Mouse (Mus musculus): ENCODE results near the gene Sh3bgrl2. TPM values are rescaled to one million over a fixed set of nuclear protein-coding genes. Genes with fewer than 3 reads are reported as not detected.

Gene Sh3bgrl2
- total and polyA plus RNA-seq, 3 experiments = 2.6 to 10.1 (median 3.7) TPM

- no peak overlapping the region for H3K27ac ChIP-seq
- no peaks in the 10 kb centered on the region for H3K79me2 ChIP-seq (replicated peaks; ENCODE audit: control insufficient read depth, insufficient read depth, low read length)
- TF ChIP-seq EP300 (IDR thresholded peaks at IDR 0.05; ENCODE audit: insufficient read depth, low read depth, low read length) (no peak), POLR2A (IDR thresholded peaks at IDR 0.05; ENCODE audit: insufficient read depth, low read depth, low read length) (no peak), CTCF (IDR thresholded peaks at IDR 0.05) (no peak)
- no peaks in the 10 kb centered on the region for H3K36me3 ChIP-seq (ENCODE audit: control insufficient read depth, insufficient read depth, low read length)
- no peak for DNase-seq
- H3K27me3 ChIP-seq (ENCODE audit: control insufficient read depth, insufficient read depth, low read length) = no peaks in the 10 kb centered on the region; the same call in 1 of the 2 replicates
- H3K4me3 ChIP-seq = no peak overlapping the region
- H3K4me1 ChIP-seq (ENCODE audit: control insufficient read depth, insufficient read depth, low read length) = peaks cover 2% of the 10 kb centered on the region; the same call in 1 of the 2 replicates
- no peak overlapping the region for H3K9ac ChIP-seq (ENCODE audit: low read depth, low read length)
- intact Hi-C loops (cut with DNase I) = loop anchor here (5.0 kb wide), 2 partner anchors 98 to 117 kb away; no protein-coding TSS in a partner anchor
Measured at GRCm38 (mm10) chr9:83545240-83545639, 2.9 kb upstream of the Sh3bgrl2 start.

GRCm38 (mm10) chr9:83546316-83546715 is 1.8 kb upstream of the Sh3bgrl2 start:
- Histone ChIP-seq H3K9ac (ENCODE audit: low read depth, low read length) (no peak overlapping the region), H3K4me3 (no peak overlapping the region), H3K27me3 (ENCODE audit: control insufficient read depth, insufficient read depth, low read length) (no peaks in the 10 kb centered on the region; the same call in 1 of the 2 replicates), H3K27ac (no peak overlapping the region), H3K4me1 (ENCODE audit: control insufficient read depth, insufficient read depth, low read length) (no peaks in the 10 kb centered on the region), H3K79me2 (replicated peaks; ENCODE audit: control insufficient read depth, insufficient read depth, low read length) (no peaks in the 10 kb centered on the region), H3K36me3 (ENCODE audit: control insufficient read depth, insufficient read depth, low read length) (no peaks in the 10 kb centered on the region)
- intact Hi-C loops (cut with DNase I) = loop anchor here (5.0 kb wide), 2 partner anchors 99 to 116 kb away; no protein-coding TSS in a partner anchor
- TF ChIP-seq EP300 (IDR thresholded peaks at IDR 0.05; ENCODE audit: insufficient read depth, low read depth, low read length) = no peak
- TF ChIP-seq POLR2A (IDR thresholded peaks at IDR 0.05; ENCODE audit: insufficient read depth, low read depth, low read length) = no peak
- TF ChIP-seq CTCF (IDR thresholded peaks at IDR 0.05) = no peak
- DNase-seq = no peak
- WGBS = 61% methylated on average over 7 of the region's 7 CpGs

DNA sequence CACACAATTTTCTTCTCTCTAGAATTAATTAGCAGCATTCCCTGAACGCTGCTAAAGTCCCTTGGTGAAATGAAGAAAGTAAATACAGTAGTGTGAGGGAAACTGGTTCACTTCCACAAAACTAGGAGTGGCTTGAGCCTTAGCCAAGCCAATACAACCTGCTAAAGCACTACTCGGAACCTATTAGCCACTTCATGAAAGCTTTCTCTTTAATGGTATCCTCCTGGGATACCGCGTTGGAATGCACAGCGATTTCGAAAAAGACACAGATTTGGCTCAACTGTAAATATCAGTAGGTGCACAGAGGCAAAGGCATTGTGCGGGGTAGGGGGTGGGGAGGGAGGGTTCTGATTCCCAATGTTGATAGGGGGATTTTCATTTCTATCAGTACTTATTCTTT is 898 bp upstream of the Sh3bgrl2 start:
- H3K9ac ChIP-seq (ENCODE audit: low read depth, low read length) = no peak overlapping the region
- WGBS = 79% methylated on average over 7 of the region's 7 CpGs
- H3K79me2 ChIP-seq (replicated peaks; ENCODE audit: control insufficient read depth, insufficient read depth, low read length) = no peaks in the 10 kb centered on the region
- no peaks in the 10 kb centered on the region; the same call in 1 of the 2 replicates for H3K27me3 ChIP-seq (ENCODE audit: control insufficient read depth, insufficient read depth, low read length)
- no peaks in the 10 kb centered on the region for H3K36me3 ChIP-seq (ENCODE audit: control insufficient read depth, insufficient read depth, low read length)
- no peak overlapping the region for H3K27ac ChIP-seq
- intact Hi-C loops (cut with DNase I) = loop anchor here (5.0 kb wide), 2 partner anchors 100 to 115 kb away; no protein-coding TSS in a partner anchor
- TF ChIP-seq CTCF (IDR thresholded peaks at IDR 0.05) = no peak
- no peak for TF ChIP-seq EP300 (IDR thresholded peaks at IDR 0.05; ENCODE audit: insufficient read depth, low read depth, low read length)
- TF ChIP-seq POLR2A (IDR thresholded peaks at IDR 0.05; ENCODE audit: insufficient read depth, low read depth, low read length) = no peak
- no peak overlapping the region for H3K4me3 ChIP-seq
- H3K4me1 ChIP-seq (ENCODE audit: control insufficient read depth, insufficient read depth, low read length) = no peaks in the 10 kb centered on the region
- DNase-seq = no peak

DNA sequence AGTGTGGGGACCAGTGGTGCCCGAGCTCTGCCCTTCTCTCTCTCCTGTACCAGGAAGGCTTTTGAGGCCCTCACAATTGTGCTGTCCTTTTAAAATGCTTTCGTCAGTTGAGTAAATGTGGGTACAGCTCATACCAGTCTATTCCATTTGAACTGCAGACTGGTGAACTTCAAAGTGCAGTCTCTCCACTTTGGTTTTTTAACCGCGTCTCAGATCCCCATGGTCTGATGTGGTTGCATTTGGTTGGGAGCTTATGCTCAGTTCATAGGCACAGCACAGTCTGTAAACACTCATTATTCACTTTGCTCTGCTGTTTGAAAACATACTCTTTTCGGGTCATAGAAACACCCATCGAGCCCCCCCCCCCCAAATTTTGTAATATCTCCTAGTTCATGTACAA is 1.7 kb downstream of the Sh3bgrl2 start:
- H3K27me3 ChIP-seq (ENCODE audit: control insufficient read depth, insufficient read depth, low read length) = no peaks in the 10 kb centered on the region; the same call in 1 of the 2 replicates
- TF ChIP-seq EP300 (IDR thresholded peaks at IDR 0.05; ENCODE audit: insufficient read depth, low read depth, low read length) = no peak
- no peak for TF ChIP-seq CTCF (IDR thresholded peaks at IDR 0.05)
- no peak for TF ChIP-seq POLR2A (IDR thresholded peaks at IDR 0.05; ENCODE audit: insufficient read depth, low read depth, low read length)
- H3K79me2 ChIP-seq (replicated peaks; ENCODE audit: control insufficient read depth, insufficient read depth, low read length) = no peaks in the 10 kb centered on the region
- H3K27ac ChIP-seq = no peak overlapping the region
- no peak for DNase-seq
- H3K36me3 ChIP-seq (ENCODE audit: control insufficient read depth, insufficient read depth, low read length) = no peaks in the 10 kb centered on the region
- no peak overlapping the region for H3K4me3 ChIP-seq
- H3K9ac ChIP-seq (ENCODE audit: low read depth, low read length) = no peak overlapping the region
- intact Hi-C loops (cut with DNase I) = loop anchor here (5.0 kb wide), 4 partner anchors 52 to 282 kb away; partner anchors contain the start of gene Ttk
- WGBS = 96% methylated on average over 6 of the region's 6 CpGs
- no peaks in the 10 kb centered on the region for H3K4me1 ChIP-seq (ENCODE audit: control insufficient read depth, insufficient read depth, low read length)

GRCm38 (mm10) chr9:83551116-83551515 is 3.0 kb downstream of the Sh3bgrl2 start:
- Histone ChIP-seq H3K27me3 (ENCODE audit: control insufficient read depth, insufficient read depth, low read length) (no peaks in the 10 kb centered on the region; the same call in 1 of the 2 replicates), H3K79me2 (replicated peaks; ENCODE audit: control insufficient read depth, insufficient read depth, low read length) (no peaks in the 10 kb centered on the region), H3K27ac (no peak overlapping the region), H3K9ac (ENCODE audit: low read depth, low read length) (no peak overlapping the region), H3K4me3 (no peak overlapping the region), H3K36me3 (ENCODE audit: control insufficient read depth, insufficient read depth, low read length) (no peaks in the 10 kb centered on the region), H3K4me1 (ENCODE audit: control insufficient read depth, insufficient read depth, low read length) (no peaks in the 10 kb centered on the region)
- no peak for TF ChIP-seq POLR2A (IDR thresholded peaks at IDR 0.05; ENCODE audit: insufficient read depth, low read depth, low read length)
- TF ChIP-seq CTCF (IDR thresholded peaks at IDR 0.05) = no peak
- TF ChIP-seq EP300 (IDR thresholded peaks at IDR 0.05; ENCODE audit: insufficient read depth, low read depth, low read length) = no peak
- intact Hi-C loops (cut with DNase I) = loop anchor here (5.0 kb wide), 2 partner anchors 51 to 281 kb away; partner anchors contain the start of gene Ttk
- no peak for DNase-seq
- WGBS = 82% methylated on average over 7 of the region's 7 CpGs

DNA sequence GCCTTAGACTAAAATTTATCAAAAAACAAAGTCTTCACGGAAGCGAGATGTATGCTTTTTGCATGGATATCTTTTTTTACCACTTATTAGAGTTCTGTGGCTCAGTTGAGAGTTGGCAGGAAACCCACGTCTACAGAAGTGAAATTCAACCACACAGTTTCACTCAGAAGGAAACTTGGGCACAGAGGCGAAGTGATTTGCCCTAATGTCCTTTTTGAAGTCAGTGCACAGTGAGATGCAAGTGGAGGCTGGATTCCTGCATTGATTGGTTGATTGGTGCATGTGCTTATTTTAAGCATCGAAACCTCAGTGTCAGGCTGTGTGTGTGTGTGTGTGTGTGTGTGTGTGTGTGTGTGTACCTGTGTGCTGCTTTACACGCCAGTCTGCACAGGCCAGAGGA is 3.5 kb downstream of the Sh3bgrl2 start:
- no peaks in the 10 kb centered on the region for H3K79me2 ChIP-seq (replicated peaks; ENCODE audit: control insufficient read depth, insufficient read depth, low read length)
- TF ChIP-seq EP300 (IDR thresholded peaks at IDR 0.05; ENCODE audit: insufficient read depth, low read depth, low read length) = no peak
- TF ChIP-seq POLR2A (IDR thresholded peaks at IDR 0.05; ENCODE audit: insufficient read depth, low read depth, low read length) = no peak
- TF ChIP-seq CTCF (IDR thresholded peaks at IDR 0.05) = no peak
- intact Hi-C loops (cut with DNase I) = loop anchor here (5.0 kb wide), 2 partner anchors 51 to 281 kb away; partner anchors contain the start of gene Ttk

More for the DNA sequence above, 3.5 kb downstream of the Sh3bgrl2 start:
- Histone ChIP-seq H3K36me3 (ENCODE audit: control insufficient read depth, insufficient read depth, low read length) (no peaks in the 10 kb centered on the region), H3K9ac (ENCODE audit: low read depth, low read length) (no peak overlapping the region), H3K4me3 (no peak overlapping the region), H3K27ac (no peak overlapping the region), H3K4me1 (ENCODE audit: control insufficient read depth, insufficient read depth, low read length) (peaks cover 3% of the 10 kb centered on the region), H3K27me3 (ENCODE audit: control insufficient read depth, insufficient read depth, low read length) (no peaks in the 10 kb centered on the region; the same call in 1 of the 2 replicates)
- no peak for DNase-seq
- 84% methylated on average over 6 of the region's 6 CpGs for WGBS

Measured in heart, adult 2 months (tissue).